Mouse (Mus musculus): ENCODE measurements at regions not wholly inside any gene's neighbourhood (a gene's known extent, or its start where the extent isn't known, plus 50 kb on each side); places are given as distances from the start of the nearest gene placed in this dataset.

- no peaks in the 10 kb centered on the region for H3K36me3 ChIP-seq
- H3K9ac ChIP-seq: no peak overlapping the region
- ATAC-seq (ENCODE audit: low FRiP score): no peak
- no peaks in the 10 kb centered on the region for H3K27me3 ChIP-seq
- H3K4me3 ChIP-seq: no peak overlapping the region
- 75% methylated on average over 5 of the region's 5 CpGs for WGBS
- no peaks in the 10 kb centered on the region for H3K9me3 ChIP-seq
- H3K27ac ChIP-seq: no peak overlapping the region
- no peaks in the 10 kb centered on the region for H3K4me1 ChIP-seq (replicated peaks)
- no peak overlapping the region for H3K4me2 ChIP-seq
Measured at GRCm38 (mm10) chr6:55627228-55627627, 53.8 kb downstream of the Neurod6 start.

GRCm38 (mm10) chr6:55620366-55620765, 60.7 kb downstream of the Neurod6 start:
- no peak overlapping the region for H3K4me3 ChIP-seq
- no peak for ATAC-seq (ENCODE audit: low FRiP score)
- peaks cover 11% of the 10 kb centered on the region; the same call in 1 of the 2 replicates for H3K4me1 ChIP-seq (replicated peaks)
- no peaks in the 10 kb centered on the region for H3K27me3 ChIP-seq
- WGBS: 85% methylated on average over 3 of the region's 3 CpGs
- H3K9me3 ChIP-seq: no peaks in the 10 kb centered on the region
- H3K4me2 ChIP-seq: no peak overlapping the region
- H3K36me3 ChIP-seq: no peaks in the 10 kb centered on the region
- no peak overlapping the region for H3K27ac ChIP-seq
- H3K9ac ChIP-seq: no peak overlapping the region

- WGBS: 28% methylated on average over 13 of the region's 13 CpGs
- H3K4me3 ChIP-seq: peak overlapping the region; percentile 16; the same call in 1 of the 2 replicates
- no peaks in the 10 kb centered on the region for H3K27me3 ChIP-seq
- H3K9ac ChIP-seq: peak overlapping the region; percentile 59
- no peaks in the 10 kb centered on the region for H3K9me3 ChIP-seq
- no peaks in the 10 kb centered on the region for H3K36me3 ChIP-seq
- ATAC-seq (ENCODE audit: low FRiP score): peak; percentile 68; the same call in 1 of the 2 replicates
- H3K4me1 ChIP-seq (replicated peaks): peaks cover 11% of the 10 kb centered on the region; the same call in 1 of the 2 replicates
- peak overlapping the region; percentile 89 for H3K27ac ChIP-seq
- peak overlapping the region; percentile 46 for H3K4me2 ChIP-seq
Measured at GRCm38 (mm10) chr6:55617922-55618481, 63.1 kb downstream of the Neurod6 start.

- ATAC-seq (ENCODE audit: low FRiP score): no peak
- no peaks in the 10 kb centered on the region for H3K4me1 ChIP-seq (replicated peaks)
Measured at GRCm38 (mm10) chr6:55610395-55610794, 70.7 kb downstream of the Neurod6 start.

GRCm38 (mm10) chr6:55609976-55610375, 71.1 kb downstream of the Neurod6 start:
- Histone ChIP-seq H3K4me3 (no peak overlapping the region), H3K4me2 (no peak overlapping the region), H3K27me3 (no peaks in the 10 kb centered on the region), H3K9ac (no peak overlapping the region), H3K9me3 (peaks cover 3% of the 10 kb centered on the region; the same call in 1 of the 2 replicates), H3K36me3 (no peaks in the 10 kb centered on the region), H3K27ac (no peak overlapping the region), H3K4me1 (replicated peaks) (no peaks in the 10 kb centered on the region)
- no peak for ATAC-seq (ENCODE audit: low FRiP score)
- WGBS: 84% methylated on average over 1 of the region's 1 CpGs

More at GRCm38 (mm10) chr6:55610395-55610794, 70.7 kb downstream of the Neurod6 start:
- Histone ChIP-seq H3K9ac (no peak overlapping the region), H3K36me3 (no peaks in the 10 kb centered on the region), H3K9me3 (peaks cover 3% of the 10 kb centered on the region; the same call in 1 of the 2 replicates), H3K4me2 (no peak overlapping the region), H3K27me3 (no peaks in the 10 kb centered on the region), H3K4me3 (no peak overlapping the region), H3K27ac (no peak overlapping the region)
- WGBS: 43% methylated on average over 3 of the region's 3 CpGs

GRCm38 (mm10) chr6:55609053-55609452, 72.0 kb downstream of the Neurod6 start:
- no peaks in the 10 kb centered on the region for H3K27me3 ChIP-seq
- H3K27ac ChIP-seq: no peak overlapping the region
- H3K4me3 ChIP-seq: no peak overlapping the region
- H3K9ac ChIP-seq: no peak overlapping the region
- no peak overlapping the region for H3K4me2 ChIP-seq
- H3K36me3 ChIP-seq: no peaks in the 10 kb centered on the region
- H3K4me1 ChIP-seq (replicated peaks): no peaks in the 10 kb centered on the region
- 70% methylated on average over 1 of the region's 1 CpGs for WGBS
- H3K9me3 ChIP-seq: peaks cover 3% of the 10 kb centered on the region; the same call in 1 of the 2 replicates
- ATAC-seq (ENCODE audit: low FRiP score): no peak

- Histone ChIP-seq H3K36me3 (no peaks in the 10 kb centered on the region), H3K4me2 (no peak overlapping the region), H3K4me1 (replicated peaks) (no peaks in the 10 kb centered on the region), H3K4me3 (no peak overlapping the region), H3K9me3 (no peaks in the 10 kb centered on the region), H3K9ac (no peak overlapping the region), H3K27me3 (no peaks in the 10 kb centered on the region), H3K27ac (no peak overlapping the region)
- WGBS: 88% methylated on average over 4 of the region's 4 CpGs
- no peak for ATAC-seq (ENCODE audit: low FRiP score)
Measured at GRCm38 (mm10) chr6:55597088-55597487, 84.0 kb downstream of the Neurod6 start.

- no peak overlapping the region for H3K27ac ChIP-seq
- no peak overlapping the region for H3K4me3 ChIP-seq
- H3K4me1 ChIP-seq (replicated peaks): no peaks in the 10 kb centered on the region
- ATAC-seq (ENCODE audit: low FRiP score): no peak
- H3K9ac ChIP-seq: no peak overlapping the region
- no peaks in the 10 kb centered on the region for H3K27me3 ChIP-seq
- 88% methylated on average over 4 of the region's 4 CpGs for WGBS
- H3K36me3 ChIP-seq: no peaks in the 10 kb centered on the region
- no peak overlapping the region for H3K4me2 ChIP-seq
- H3K9me3 ChIP-seq: no peaks in the 10 kb centered on the region
Measured at GRCm38 (mm10) chr6:55592126-55592525, 88.9 kb downstream of the Neurod6 start.

GRCm38 (mm10) chr6:55581106-55581505, 100.0 kb downstream of the Neurod6 start:
- H3K4me1 ChIP-seq (replicated peaks): peaks cover 27% of the 10 kb centered on the region
- H3K4me2 ChIP-seq: no peak overlapping the region
- no peak overlapping the region for H3K4me3 ChIP-seq
- 61% methylated on average over 6 of the region's 6 CpGs for WGBS
- no peaks in the 10 kb centered on the region for H3K36me3 ChIP-seq
- ATAC-seq (ENCODE audit: low FRiP score): no peak
- peak overlapping the region; percentile 91 for H3K27ac ChIP-seq
- H3K9ac ChIP-seq: no peak overlapping the region
- H3K9me3 ChIP-seq: no peaks in the 10 kb centered on the region
- no peaks in the 10 kb centered on the region for H3K27me3 ChIP-seq

GRCm38 (mm10) chr6:55580036-55580435, 101.0 kb downstream of the Neurod6 start:
- 11% methylated on average over 5 of the region's 5 CpGs for WGBS
- ATAC-seq (ENCODE audit: low FRiP score): peak; percentile 83
- Histone ChIP-seq H3K27ac (peak overlapping the region; percentile 91), H3K27me3 (no peaks in the 10 kb centered on the region), H3K36me3 (no peaks in the 10 kb centered on the region), H3K9ac (no peak overlapping the region), H3K4me1 (replicated peaks) (peaks cover 27% of the 10 kb centered on the region), H3K9me3 (no peaks in the 10 kb centered on the region), H3K4me3 (no peak overlapping the region), H3K4me2 (peak overlapping the region; percentile 36)

GRCm38 (mm10) chr6:55579611-55580010, 101.5 kb downstream of the Neurod6 start:
- Histone ChIP-seq H3K4me3 (no peak overlapping the region), H3K27me3 (no peaks in the 10 kb centered on the region), H3K9me3 (no peaks in the 10 kb centered on the region), H3K4me1 (replicated peaks) (peaks cover 27% of the 10 kb centered on the region), H3K36me3 (no peaks in the 10 kb centered on the region), H3K9ac (no peak overlapping the region), H3K27ac (peak overlapping the region; percentile 91), H3K4me2 (peak overlapping the region; percentile 36)
- 41% methylated on average over 9 of the region's 9 CpGs for WGBS
- peak; percentile 83 for ATAC-seq (ENCODE audit: low FRiP score)

GRCm38 (mm10) chr6:55579105-55579504, 102.0 kb downstream of the Neurod6 start:
- peak; percentile 57 for ATAC-seq (ENCODE audit: low FRiP score)
- Histone ChIP-seq H3K4me3 (no peak overlapping the region), H3K27ac (peak overlapping the region; percentile 91), H3K27me3 (no peaks in the 10 kb centered on the region), H3K4me2 (peak overlapping the region; percentile 36), H3K9me3 (no peaks in the 10 kb centered on the region), H3K36me3 (no peaks in the 10 kb centered on the region), H3K9ac (no peak overlapping the region), H3K4me1 (replicated peaks) (peaks cover 27% of the 10 kb centered on the region)
- WGBS: 34% methylated on average over 5 of the region's 5 CpGs

GRCm38 (mm10) chr6:55578051-55578450, 103.0 kb downstream of the Neurod6 start:
- Histone ChIP-seq H3K4me3 (no peak overlapping the region), H3K36me3 (no peaks in the 10 kb centered on the region), H3K27ac (peak overlapping the region; percentile 91), H3K4me2 (no peak overlapping the region), H3K9ac (no peak overlapping the region), H3K4me1 (replicated peaks) (peaks cover 27% of the 10 kb centered on the region), H3K27me3 (no peaks in the 10 kb centered on the region), H3K9me3 (no peaks in the 10 kb centered on the region)
- no peak for ATAC-seq (ENCODE audit: low FRiP score)
- WGBS: 100% methylated on average over 1 of the region's 1 CpGs
